Mouse (Mus musculus) heart, embryonic 16.5 days (tissue): ENCODE measurements around the gene Mrpl58. TPM values are rescaled to one million over a fixed set of nuclear protein-coding genes. Genes with fewer than 3 reads are reported as not detected.

Experiments used
- ATAC-seq: fragments of 200-750 bp; cut with Nextera tagmentation; replicated peaks from 2 replicates; pipeline ENCODE4 v1.8.0; 2017; ENCODE audit warnings: moderate number of reproducible peaks; ENCODE audit not compliant: insufficient read depth, low FRiP score; ENCODE audit errors: extremely low read depth
- H3K27ac ChIP-seq: fragments of 300-500 bp; sonication (generic); 2 replicates; pipeline ENCODE4 v1.5.1; 2014; ENCODE audit warnings: mild to moderate bottlenecking, low read length, control low read depth, moderate library complexity
- H3K27me3 ChIP-seq: fragments of 300-500 bp; sonication (generic); 2 replicates; pipeline ENCODE4 v1.6.1; 2014; ENCODE audit warnings: low read length, mixed read lengths; ENCODE audit not compliant: control insufficient read depth, insufficient read depth
- H3K36me3 ChIP-seq: fragments of 300-500 bp; sonication (generic); 2 replicates; pipeline ENCODE4 v1.6.1; 2014; ENCODE audit not compliant: control insufficient read depth, insufficient read depth
- H3K4me1 ChIP-seq: fragments of 300-500 bp; sonication (generic); 2 replicates; pipeline ENCODE4 v1.6.1; 2014; ENCODE audit warnings: low read length, mixed read lengths; ENCODE audit not compliant: control insufficient read depth, insufficient read depth
- H3K4me2 ChIP-seq: fragments of 300-500 bp; sonication (generic); 2 replicates; pipeline ENCODE4 v1.6.1; 2014; ENCODE audit warnings: low read depth, mild to moderate bottlenecking, control low read depth, low read length
- H3K4me3 ChIP-seq: fragments of 300-500 bp; sonication (generic); 2 replicates; pipeline ENCODE4 v1.5.1; 2014; ENCODE audit warnings: mild to moderate bottlenecking, control low read depth, low read length
- H3K9ac ChIP-seq: fragments of 300-500 bp; sonication (generic); 2 replicates; pipeline ENCODE4 v1.6.1; 2014; ENCODE audit warnings: low read length, control low read depth
- H3K9me3 ChIP-seq: fragments of 300-500 bp; sonication (generic); replicated peaks from 2 replicates; pipeline ENCODE4 v1.6.1; 2016; ENCODE audit warnings: low read length; ENCODE audit not compliant: control insufficient read depth
- WGBS: fragments of 180-500 bp; shearing (Covaris S2); extraction: QIAGEN DNeasy Blood & Tissue Kit; methylation state at CpG from one replicate; pipeline ENCODE4 v1.1.7; 2014; 5-methylcytosine and 5-hydroxymethylcytosine counted together
- polyA plus RNA-seq: library from polyadenylated mRNA; unstranded; fragments of >200 nt; fragmentation: Nextera tagmentation; extraction: Ambion mirVana; gene quantifications from 2 replicates; pipeline ENCODE4 v1.2.1, GENCODE M21; 2015

Gene Mrpl58
- polyA plus RNA-seq, 1 experiment from 2014 or later, result 179 TPM

DNA sequence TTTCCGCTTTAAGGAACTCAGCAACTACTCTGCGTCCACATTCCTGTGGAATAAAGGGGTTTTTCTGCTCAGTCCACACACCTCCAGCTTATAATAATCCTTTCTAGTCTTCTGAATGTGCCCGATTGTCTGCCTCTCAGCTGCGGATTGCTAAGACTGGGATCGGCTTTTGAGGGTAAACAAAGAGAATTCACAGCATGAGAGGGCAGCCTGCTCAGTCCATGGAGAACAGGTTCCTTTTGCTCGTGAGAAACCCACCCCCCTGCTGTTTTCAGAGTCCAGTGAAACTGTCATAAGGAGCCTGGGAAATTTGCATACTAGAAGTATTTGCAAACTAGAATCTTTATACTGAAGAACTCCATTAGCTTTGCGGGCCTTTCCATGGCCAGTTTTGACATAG, 6.0 kb downstream of the Mrpl58 start:
- H3K4me3 ChIP-seq, result no peak overlapping the region
- no peak overlapping the region for H3K9ac ChIP-seq
- no peaks in the 10 kb centered on the region for H3K27me3 ChIP-seq
- H3K27ac ChIP-seq, result no peak overlapping the region
- 87% methylated on average over 7 of the region's 7 CpGs for WGBS
- H3K4me2 ChIP-seq, result no peak overlapping the region
- H3K36me3 ChIP-seq, result peaks cover 14% of the 10 kb centered on the region; the same call in 1 of the 2 replicates
- H3K4me1 ChIP-seq, result peaks cover 17% of the 10 kb centered on the region
- no peak for ATAC-seq
- H3K9me3 ChIP-seq, result no peaks in the 10 kb centered on the region

DNA sequence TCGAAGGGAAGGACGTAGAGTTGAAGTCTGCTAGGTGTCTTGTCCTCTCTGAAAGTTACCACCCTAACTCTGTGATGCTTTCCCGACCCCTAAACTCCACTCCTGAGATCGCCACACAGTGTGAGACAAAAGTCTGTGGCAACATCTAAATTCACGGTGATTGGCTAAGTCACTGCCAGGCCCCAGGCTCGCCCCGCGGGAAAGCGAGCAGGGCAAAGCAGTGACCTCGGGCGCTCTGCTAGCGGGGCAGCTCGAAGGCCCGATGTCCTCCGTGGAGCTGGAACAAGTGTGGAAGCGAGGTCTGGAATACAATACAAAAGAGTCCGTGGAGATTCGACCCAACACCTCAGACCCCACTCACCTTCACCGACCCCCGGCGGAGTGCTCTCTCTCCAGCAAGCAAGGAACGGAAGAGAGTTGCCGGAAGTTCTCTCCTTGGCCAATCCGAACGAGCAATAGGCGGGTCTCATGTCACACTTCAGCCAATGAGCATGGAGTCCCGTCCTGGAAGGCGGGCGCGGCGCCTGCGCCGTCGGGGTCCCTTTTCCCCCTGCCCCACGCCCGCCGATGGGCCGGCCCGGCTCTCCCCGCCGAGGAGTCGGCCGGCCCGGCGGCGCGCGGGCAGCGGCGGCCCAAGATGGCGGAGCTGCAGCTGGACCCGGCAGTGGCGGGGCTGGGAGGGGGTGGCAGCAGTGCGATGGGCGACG, 16.1 kb downstream of the Mrpl58 start, which contains the start of the genes Atp5h and Kctd2:
Gene Atp5h, minus strand, starts transcription at position 432 of the 707 bp plus-strand sequence.
Gene Kctd2, plus strand, starts transcription at position 598 of the 707 bp plus-strand sequence.
- Histone ChIP-seq H3K27ac (peak within 1 kb of the TSS; percentile 93), H3K27me3 (no peaks in the 10 kb centered on the region), H3K9ac (peak within 1 kb of the TSS; percentile 96), H3K4me3 (peak within 1 kb of the TSS; percentile 96), H3K36me3 (peaks cover 28% of the 10 kb centered on the region), H3K4me1 (peaks cover 56% of the 10 kb centered on the region), H3K9me3 (no peaks in the 10 kb centered on the region), H3K4me2 (peak within 1 kb of the TSS; percentile 98)
- ATAC-seq, result peak; percentile 95
- under 1% methylated on average over 53 of the region's 56 CpGs for WGBS

DNA sequence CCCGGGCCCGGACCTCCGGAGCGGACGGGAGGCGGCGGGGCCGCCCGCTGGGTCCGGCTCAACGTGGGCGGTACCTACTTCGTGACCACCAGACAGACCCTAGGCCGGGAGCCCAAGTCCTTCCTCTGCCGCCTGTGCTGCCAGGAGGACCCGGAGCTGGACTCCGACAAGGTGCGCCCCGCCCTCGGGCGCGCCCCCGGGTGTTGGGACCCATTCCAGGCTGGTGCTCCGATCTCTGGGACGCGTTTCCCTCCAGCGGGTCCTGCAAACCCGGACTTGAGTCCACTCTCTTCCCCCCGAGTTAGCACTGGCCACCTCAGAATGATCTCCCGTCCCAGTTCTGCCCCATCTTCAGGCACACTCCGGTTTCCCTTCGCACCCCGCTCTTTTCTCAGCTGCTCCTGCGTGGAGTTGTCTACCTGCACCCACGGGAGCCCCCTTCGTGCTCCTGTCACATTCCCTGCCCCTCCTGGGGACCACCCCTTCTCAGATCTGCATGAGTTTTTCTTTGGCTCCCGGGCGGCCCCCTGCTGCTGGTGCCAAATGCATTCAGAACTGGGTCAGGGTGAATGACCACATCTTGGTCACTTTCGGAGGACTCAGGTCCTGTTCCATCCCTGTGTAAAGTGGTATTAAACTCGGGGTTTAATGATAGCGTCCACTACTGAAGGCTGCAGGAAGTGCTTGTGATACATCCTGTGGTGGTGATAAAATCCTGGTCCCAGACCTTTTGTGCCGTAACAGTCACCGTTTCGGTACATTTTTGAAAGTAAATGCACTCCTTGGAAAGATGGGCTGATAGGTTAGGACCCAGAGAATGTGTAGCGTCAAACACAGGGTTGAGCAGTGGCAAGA, 17.0 kb downstream of the Mrpl58 start:
- H3K9ac ChIP-seq, result peak overlapping the region; percentile 94
- H3K27me3 ChIP-seq, result no peaks in the 10 kb centered on the region
- H3K27ac ChIP-seq, result peak overlapping the region; percentile 91
- H3K36me3 ChIP-seq, result peaks cover 28% of the 10 kb centered on the region
- no peaks in the 10 kb centered on the region for H3K9me3 ChIP-seq
- peaks cover 47% of the 10 kb centered on the region for H3K4me1 ChIP-seq
- peak overlapping the region; percentile 98 for H3K4me2 ChIP-seq
- ATAC-seq, result peak; percentile 72
- WGBS, result 1% methylated on average over 43 of the region's 45 CpGs
- peak overlapping the region; percentile 96 for H3K4me3 ChIP-seq

DNA sequence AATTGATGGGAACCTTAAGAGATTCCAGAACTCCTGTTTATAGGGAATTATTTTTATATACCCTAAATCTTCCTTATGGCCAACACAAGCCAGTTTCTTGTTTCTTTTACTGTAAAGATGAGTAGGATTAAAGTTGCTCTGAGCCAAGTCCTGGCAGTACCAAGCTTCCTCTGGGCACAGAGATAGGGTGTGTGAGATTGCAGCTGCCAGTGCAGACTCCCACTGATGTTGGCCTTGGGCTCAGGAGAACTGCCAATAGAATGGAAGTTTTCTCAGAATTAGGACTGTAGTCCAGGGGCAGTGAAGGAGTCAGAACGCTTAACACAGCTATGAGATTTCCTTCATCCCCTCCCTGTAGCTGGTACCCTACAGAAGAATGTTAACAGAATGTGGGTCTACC, 17.8 kb downstream of the Mrpl58 start:
- no peaks in the 10 kb centered on the region for H3K27me3 ChIP-seq
- H3K4me2 ChIP-seq, result peak overlapping the region; percentile 98
- peaks cover 43% of the 10 kb centered on the region for H3K4me1 ChIP-seq
- H3K9me3 ChIP-seq, result no peaks in the 10 kb centered on the region
- no peak for ATAC-seq
- peak overlapping the region; percentile 96 for H3K4me3 ChIP-seq
- H3K36me3 ChIP-seq, result peaks cover 25% of the 10 kb centered on the region
- H3K9ac ChIP-seq, result peak overlapping the region; percentile 41; the same call in 1 of the 2 replicates
- 55% methylated on average over 1 of the region's 1 CpGs for WGBS
- no peak overlapping the region for H3K27ac ChIP-seq

DNA sequence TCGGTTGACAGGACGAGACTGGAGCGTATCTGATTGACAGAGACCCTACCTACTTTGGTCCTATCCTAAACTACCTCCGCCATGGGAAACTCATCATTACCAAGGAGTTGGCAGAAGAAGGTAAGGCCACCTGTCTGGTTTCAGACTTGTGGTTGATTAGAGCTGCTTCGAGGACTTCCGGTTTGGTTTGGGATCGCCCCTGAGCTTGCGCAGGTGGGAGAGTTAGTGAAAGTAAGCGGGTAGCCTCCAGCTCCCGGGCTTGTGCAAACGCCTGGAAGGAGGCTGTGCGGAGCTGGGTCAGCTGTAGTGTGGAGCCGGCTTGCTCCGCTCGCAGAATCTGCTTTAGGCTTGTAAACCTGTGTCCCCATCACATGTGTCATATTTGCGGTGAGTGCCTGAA, 18.4 kb downstream of the Mrpl58 start:
- Histone ChIP-seq H3K9me3 (no peaks in the 10 kb centered on the region), H3K36me3 (peaks cover 20% of the 10 kb centered on the region)
- WGBS, result 88% methylated on average over 16 of the region's 16 CpGs

DNA sequence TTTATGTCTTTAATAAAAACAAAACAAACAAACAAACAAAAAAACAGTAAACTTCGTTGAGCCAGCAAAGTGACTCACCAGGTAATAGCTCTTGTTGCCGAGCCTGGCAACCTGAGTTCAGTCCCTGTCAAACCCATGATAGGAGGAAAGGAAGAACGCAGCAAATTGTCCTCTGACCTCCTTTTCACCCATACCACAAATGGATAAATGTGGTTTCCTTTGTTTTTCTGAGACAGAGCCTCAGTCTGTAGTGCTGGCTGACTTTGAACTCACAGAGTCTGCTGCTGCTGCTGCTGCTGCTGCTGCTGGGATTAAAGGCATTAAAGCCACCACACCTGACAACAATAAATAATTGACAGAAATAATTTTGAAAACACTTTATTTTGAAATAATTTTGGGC, 19.5 kb downstream of the Mrpl58 start:
- Histone ChIP-seq H3K4me2 (no peak overlapping the region), H3K27ac (no peak overlapping the region), H3K4me1 (peaks cover 30% of the 10 kb centered on the region), H3K9ac (no peak overlapping the region), H3K27me3 (no peaks in the 10 kb centered on the region), H3K9me3 (no peaks in the 10 kb centered on the region), H3K36me3 (peaks cover 9% of the 10 kb centered on the region; the same call in 1 of the 2 replicates), H3K4me3 (no peak overlapping the region)
- WGBS, result 75% methylated on average over 3 of the region's 3 CpGs
- no peak for ATAC-seq

More for the DNA sequence above, 18.4 kb downstream of the Mrpl58 start:
- Histone ChIP-seq H3K4me1 (peaks cover 38% of the 10 kb centered on the region), H3K27me3 (no peaks in the 10 kb centered on the region), H3K4me3 (no peak overlapping the region), H3K4me2 (no peak overlapping the region), H3K9ac (no peak overlapping the region), H3K27ac (no peak overlapping the region)
- ATAC-seq, result no peak

DNA sequence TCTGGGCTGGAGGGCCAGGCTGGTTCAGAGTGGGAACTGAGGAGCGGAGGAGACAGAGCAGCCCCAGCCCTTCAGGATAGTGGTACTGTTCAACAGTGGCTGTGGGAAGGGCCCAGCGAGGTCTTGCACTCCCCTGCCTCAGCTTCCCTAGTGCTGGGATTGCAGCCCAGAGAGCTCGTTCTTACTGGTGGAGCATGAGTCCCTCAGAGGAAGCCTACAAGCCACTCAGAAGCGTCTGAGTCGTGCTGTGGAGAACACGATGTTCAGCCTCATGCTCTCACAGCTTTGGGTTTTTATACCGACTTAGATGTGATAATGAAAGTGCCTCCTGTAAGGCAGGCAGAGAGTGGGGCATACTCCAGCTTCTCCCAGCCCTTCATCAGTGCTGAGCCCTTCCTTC, 21.1 kb downstream of the Mrpl58 start:
- Histone ChIP-seq H3K9me3 (no peaks in the 10 kb centered on the region), H3K4me3 (no peak overlapping the region), H3K36me3 (peaks cover 15% of the 10 kb centered on the region), H3K4me2 (no peak overlapping the region), H3K27ac (no peak overlapping the region), H3K4me1 (peaks cover 18% of the 10 kb centered on the region), H3K9ac (no peak overlapping the region), H3K27me3 (no peaks in the 10 kb centered on the region)
- no peak for ATAC-seq
- WGBS, result 87% methylated on average over 7 of the region's 7 CpGs

DNA sequence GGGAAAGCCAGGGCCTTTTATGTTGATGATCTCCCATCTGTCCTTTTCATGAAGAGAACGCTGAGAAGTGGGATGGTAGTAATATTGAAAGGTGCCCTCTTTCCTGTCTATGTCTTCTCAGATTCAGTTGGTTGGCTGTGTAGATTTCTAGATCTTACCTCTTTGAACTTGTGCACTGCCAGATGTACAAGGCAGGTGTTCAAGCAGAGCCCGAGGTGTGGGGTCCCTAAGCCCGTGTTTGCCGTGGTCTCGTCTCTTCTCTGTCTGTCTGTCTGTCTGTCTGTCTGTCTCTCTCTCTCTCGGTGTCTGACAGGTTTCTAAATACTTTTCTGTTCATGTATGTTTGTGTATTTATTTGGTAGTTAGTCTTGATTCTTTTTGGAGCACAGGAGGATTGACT, 22.1 kb downstream of the Mrpl58 start:
- Histone ChIP-seq H3K36me3 (peaks cover 24% of the 10 kb centered on the region), H3K4me3 (no peak overlapping the region), H3K4me1 (peaks cover 17% of the 10 kb centered on the region), H3K27me3 (no peaks in the 10 kb centered on the region), H3K9me3 (no peaks in the 10 kb centered on the region), H3K4me2 (no peak overlapping the region), H3K9ac (no peak overlapping the region), H3K27ac (no peak overlapping the region)
- 89% methylated on average over 6 of the region's 6 CpGs for WGBS
- no peak for ATAC-seq
